Mouse (Mus musculus) kidney, adult 2 months (tissue): ENCODE measurements around the gene Rabl3.

Experiments
- CTCF ChIP-seq: fragments of 200-500 bp; conservative IDR thresholded peaks from 2 replicates; pipeline ENCODE4 v1.5.1; 2011; ENCODE audit warnings: low read depth, mild to moderate bottlenecking, control low read depth, low read length, moderate library complexity, mixed read lengths; ENCODE audit not compliant: insufficient read depth, insufficient read length
- POLR2A ChIP-seq: fragments of 200-500 bp; IDR thresholded peaks from one replicate; pipeline ENCODE4 v1.6.1; 2011; ENCODE audit warnings: low read depth, low read length, control low read depth

- no peak for TF ChIP-seq CTCF
- TF ChIP-seq POLR2A = no peak
Measured at GRCm38 (mm10) chr16:37546312-37546711, 6.6 kb downstream of the Rabl3 start.
